Mouse (Mus musculus): Measurements from ENCODE around the gene Abhd12. TPM values are rescaled to one million over a fixed set of nuclear protein-coding genes. Genes with fewer than 3 reads are reported as not detected.

Gene Abhd12
- polyA plus RNA-seq, 1 experiment = 3.4 TPM

- H3K4me1 ChIP-seq (ENCODE audit: control insufficient read depth) = no peaks in the 10 kb centered on the region
- no peak overlapping the region for H3K4me3 ChIP-seq (replicated peaks)
- TF ChIP-seq GATA1 (IDR thresholded peaks at IDR 0.05; ENCODE audit: low read length) (no peak), TAL1 (IDR thresholded peaks at IDR 0.05; ENCODE audit: low read length) (no peak)
- H3K9me3 ChIP-seq (ENCODE audit: control insufficient read depth, low read length) = no peaks in the 10 kb centered on the region
- H3K36me3 ChIP-seq (ENCODE audit: control insufficient read depth) = peaks cover 51% of the 10 kb centered on the region
- no peaks in the 10 kb centered on the region for H3K27me3 ChIP-seq (ENCODE audit: control insufficient read depth)
These were observed 74.5 kb downstream of the Abhd12 start for GRCm38 (mm10) chr2:150830011-150830410.

GRCm38 (mm10) chr2:150828654-150829053, 75.9 kb downstream of the Abhd12 start:
- peaks cover 53% of the 10 kb centered on the region for H3K36me3 ChIP-seq (ENCODE audit: control insufficient read depth)
- H3K4me3 ChIP-seq (replicated peaks) = no peak overlapping the region
- no peaks in the 10 kb centered on the region for H3K27me3 ChIP-seq (ENCODE audit: control insufficient read depth)
- TF ChIP-seq TAL1 (IDR thresholded peaks at IDR 0.05; ENCODE audit: low read length) = no peak
- no peaks in the 10 kb centered on the region for H3K4me1 ChIP-seq (ENCODE audit: control insufficient read depth)
- no peaks in the 10 kb centered on the region for H3K9me3 ChIP-seq (ENCODE audit: control insufficient read depth, low read length)

- no peaks in the 10 kb centered on the region for H3K27me3 ChIP-seq (ENCODE audit: control insufficient read depth)
- no peaks in the 10 kb centered on the region for H3K4me1 ChIP-seq (ENCODE audit: control insufficient read depth)
- H3K9me3 ChIP-seq (ENCODE audit: control insufficient read depth, low read length) = no peaks in the 10 kb centered on the region
- H3K4me3 ChIP-seq (replicated peaks) = no peak overlapping the region
- peaks cover 55% of the 10 kb centered on the region for H3K36me3 ChIP-seq (ENCODE audit: control insufficient read depth)
- TF ChIP-seq TAL1 (IDR thresholded peaks at IDR 0.05; ENCODE audit: low read length) (no peak), GATA1 (IDR thresholded peaks at IDR 0.05; ENCODE audit: low read length) (no peak)
These were observed 76.4 kb downstream of the Abhd12 start for GRCm38 (mm10) chr2:150828164-150828563.

- no peaks in the 10 kb centered on the region for H3K9me3 ChIP-seq (ENCODE audit: control insufficient read depth, low read length)
- peaks cover 49% of the 10 kb centered on the region for H3K36me3 ChIP-seq (ENCODE audit: control insufficient read depth)
- no peak overlapping the region for H3K4me3 ChIP-seq (replicated peaks)
- TF ChIP-seq TAL1 (IDR thresholded peaks at IDR 0.05; ENCODE audit: low read length) = no peak
- TF ChIP-seq GATA1 (IDR thresholded peaks at IDR 0.05; ENCODE audit: low read length) = no peak
- H3K27me3 ChIP-seq (ENCODE audit: control insufficient read depth) = no peaks in the 10 kb centered on the region
- H3K4me1 ChIP-seq (ENCODE audit: control insufficient read depth) = no peaks in the 10 kb centered on the region
These were observed 78.1 kb downstream of the Abhd12 start for GRCm38 (mm10) chr2:150826426-150826825.

- Histone ChIP-seq H3K9me3 (ENCODE audit: control insufficient read depth, low read length) (no peaks in the 10 kb centered on the region), H3K4me3 (replicated peaks) (no peak overlapping the region), H3K27me3 (ENCODE audit: control insufficient read depth) (no peaks in the 10 kb centered on the region), H3K4me1 (ENCODE audit: control insufficient read depth) (no peaks in the 10 kb centered on the region), H3K36me3 (ENCODE audit: control insufficient read depth) (peaks cover 47% of the 10 kb centered on the region)
- TF ChIP-seq TAL1 (IDR thresholded peaks at IDR 0.05; ENCODE audit: low read length) (no peak), GATA1 (IDR thresholded peaks at IDR 0.05; ENCODE audit: low read length) (no peak)
These were observed 81.6 kb downstream of the Abhd12 start for GRCm38 (mm10) chr2:150822987-150823386.

- H3K27me3 ChIP-seq (ENCODE audit: control insufficient read depth) = no peaks in the 10 kb centered on the region
- H3K4me1 ChIP-seq (ENCODE audit: control insufficient read depth) = no peaks in the 10 kb centered on the region
- H3K4me3 ChIP-seq (replicated peaks) = no peak overlapping the region
- no peaks in the 10 kb centered on the region for H3K9me3 ChIP-seq (ENCODE audit: control insufficient read depth, low read length)
- peaks cover 44% of the 10 kb centered on the region for H3K36me3 ChIP-seq (ENCODE audit: control insufficient read depth)
- TF ChIP-seq TAL1 (IDR thresholded peaks at IDR 0.05; ENCODE audit: low read length) (no peak), GATA1 (IDR thresholded peaks at IDR 0.05; ENCODE audit: low read length) (no peak)
These were observed 83.8 kb downstream of the Abhd12 start for GRCm38 (mm10) chr2:150820720-150821119.

GRCm38 (mm10) chr2:150818742-150819141, 85.8 kb downstream of the Abhd12 start:
- H3K9me3 ChIP-seq (ENCODE audit: control insufficient read depth, low read length) = no peaks in the 10 kb centered on the region
- H3K27me3 ChIP-seq (ENCODE audit: control insufficient read depth) = no peaks in the 10 kb centered on the region
- peaks cover 52% of the 10 kb centered on the region for H3K36me3 ChIP-seq (ENCODE audit: control insufficient read depth)
- TF ChIP-seq TAL1 (IDR thresholded peaks at IDR 0.05; ENCODE audit: low read length) (no peak), GATA1 (IDR thresholded peaks at IDR 0.05; ENCODE audit: low read length) (no peak)
- no peaks in the 10 kb centered on the region for H3K4me1 ChIP-seq (ENCODE audit: control insufficient read depth)
- H3K4me3 ChIP-seq (replicated peaks) = no peak overlapping the region

GRCm38 (mm10) chr2:150816676-150817402, 87.7 kb downstream of the Abhd12 start:
- no peak overlapping the region for H3K4me3 ChIP-seq (replicated peaks)
- TF ChIP-seq TAL1 (IDR thresholded peaks at IDR 0.05; ENCODE audit: low read length) = no peak
- no peak for TF ChIP-seq GATA1 (IDR thresholded peaks at IDR 0.05; ENCODE audit: low read length)
- no peaks in the 10 kb centered on the region for H3K9me3 ChIP-seq (ENCODE audit: control insufficient read depth, low read length)
- peaks cover 59% of the 10 kb centered on the region for H3K36me3 ChIP-seq (ENCODE audit: control insufficient read depth)
- H3K27me3 ChIP-seq (ENCODE audit: control insufficient read depth) = no peaks in the 10 kb centered on the region
- peaks cover 2% of the 10 kb centered on the region; the same call in 1 of the 2 replicates for H3K4me1 ChIP-seq (ENCODE audit: control insufficient read depth)

- no peaks in the 10 kb centered on the region for H3K9me3 ChIP-seq (ENCODE audit: control insufficient read depth, low read length)
- H3K4me1 ChIP-seq (ENCODE audit: control insufficient read depth) = peaks cover 11% of the 10 kb centered on the region
- no peak for TF ChIP-seq TAL1 (IDR thresholded peaks at IDR 0.05; ENCODE audit: low read length)
- no peak for TF ChIP-seq GATA1 (IDR thresholded peaks at IDR 0.05; ENCODE audit: low read length)
- peaks cover 55% of the 10 kb centered on the region for H3K36me3 ChIP-seq (ENCODE audit: control insufficient read depth)
- H3K4me3 ChIP-seq (replicated peaks) = no peak overlapping the region
- H3K27me3 ChIP-seq (ENCODE audit: control insufficient read depth) = no peaks in the 10 kb centered on the region
These were observed 91.7 kb downstream of the Abhd12 start for GRCm38 (mm10) chr2:150812816-150813215.

- H3K9me3 ChIP-seq (ENCODE audit: control insufficient read depth, low read length) = no peaks in the 10 kb centered on the region
- peaks cover 44% of the 10 kb centered on the region for H3K36me3 ChIP-seq (ENCODE audit: control insufficient read depth)
- TF ChIP-seq GATA1 (IDR thresholded peaks at IDR 0.05; ENCODE audit: low read length) = no peak
- no peak for TF ChIP-seq TAL1 (IDR thresholded peaks at IDR 0.05; ENCODE audit: low read length)
- no peak overlapping the region for H3K4me3 ChIP-seq (replicated peaks)
- peaks cover 11% of the 10 kb centered on the region for H3K4me1 ChIP-seq (ENCODE audit: control insufficient read depth)
- H3K27me3 ChIP-seq (ENCODE audit: control insufficient read depth) = no peaks in the 10 kb centered on the region
These were observed 93.9 kb downstream of the Abhd12 start for GRCm38 (mm10) chr2:150810603-150811002.
